Mouse (Mus musculus) intestine, embryonic 14.5 days (tissue): ENCODE measurements around the gene Cbarp. TPM values are rescaled to one million over a fixed set of nuclear protein-coding genes. Genes with fewer than 3 reads are reported as not detected.

Experiments used
- ATAC-seq: fragments of 200-750 bp; cut with Nextera tagmentation; replicated peaks from 2 replicates; pipeline ENCODE4 v1.8.0; 2017; ENCODE audit warnings: low read depth, moderate number of reproducible peaks, moderate TSS enrichment, moderate library complexity; ENCODE audit not compliant: low FRiP score, low TSS enrichment
- DNase-seq: peaks from one replicate; pipeline ENCODE4 v3.0.0-alpha.2; 2018; ENCODE audit warnings: low spot score
- H3K27ac ChIP-seq: fragments of 300-500 bp; sonication (generic); 2 replicates; pipeline ENCODE4 v1.5.1; 2014; ENCODE audit warnings: low read depth, mild to moderate bottlenecking, control low read depth
- H3K27me3 ChIP-seq: fragments of 300-500 bp; sonication (generic); replicated peaks from 2 replicates; pipeline ENCODE4 v1.6.1; 2014; ENCODE audit warnings: low read length, control low read depth; ENCODE audit not compliant: control insufficient read depth, insufficient read depth
- H3K36me3 ChIP-seq: fragments of 300-500 bp; sonication (generic); 2 replicates; pipeline ENCODE4 v1.6.1; 2014; ENCODE audit warnings: low read length, control low read depth; ENCODE audit not compliant: control insufficient read depth, insufficient read depth
- H3K4me1 ChIP-seq: fragments of 300-500 bp; sonication (generic); replicated peaks from 2 replicates; pipeline ENCODE4 v1.6.1; 2014; ENCODE audit warnings: low read length, control low read depth, mixed read lengths; ENCODE audit not compliant: control insufficient read depth, insufficient read depth
- H3K4me2 ChIP-seq: fragments of 300-500 bp; sonication (generic); 2 replicates; pipeline ENCODE4 v1.6.1; 2014; ENCODE audit warnings: low read length
- H3K4me3 ChIP-seq: fragments of 300-500 bp; sonication (generic); 2 replicates; pipeline ENCODE4 v1.5.1; 2014; ENCODE audit warnings: low read depth, low read length, control low read depth, mixed read lengths
- H3K9ac ChIP-seq: fragments of 300-500 bp; sonication (generic); 2 replicates; pipeline ENCODE4 v1.6.1; 2014; ENCODE audit warnings: mild to moderate bottlenecking, low read length
- H3K9me3 ChIP-seq: fragments of 300-500 bp; sonication (generic); 2 replicates; pipeline ENCODE4 v1.6.1; 2016; ENCODE audit warnings: low read length, control low read depth; ENCODE audit not compliant: control insufficient read depth
- WGBS: fragments of 180-500 bp; shearing (Covaris S2); extraction: QIAGEN DNeasy Blood & Tissue Kit; methylation state at CpG from one replicate; pipeline ENCODE4 v1.1.7; 2014; 5-methylcytosine and 5-hydroxymethylcytosine counted together
- polyA plus RNA-seq: library from polyadenylated mRNA; unstranded; fragments of >200 nt; fragmentation: Nextera tagmentation; extraction: Ambion mirVana; gene quantifications from 2 replicates; pipeline ENCODE4 v1.2.1, GENCODE M21; 2014

Cbarp gene
- polyA plus RNA-seq, 1 experiment from 2014 or later, result 8.5 TPM

- Histone ChIP-seq H3K4me3 (no peak overlapping the region), H3K4me2 (no peak overlapping the region), H3K9me3 (no peaks in the 10 kb centered on the region), H3K36me3 (peaks cover 61% of the 10 kb centered on the region), H3K27me3 (peaks cover 25% of the 10 kb centered on the region), H3K4me1 (peaks cover 33% of the 10 kb centered on the region), H3K9ac (no peak overlapping the region), H3K27ac (no peak overlapping the region)
- 75% methylated on average over 8 of the region's 8 CpGs for WGBS
- ATAC-seq (no peak), DNase-seq (no peak)
Observed at GRCm38 (mm10) chr10:80133226-80133849, 7.3 kb downstream of the Cbarp start.

- DNase-seq (no peak), ATAC-seq (no peak)
- peaks cover 15% of the 10 kb centered on the region for H3K27me3 ChIP-seq
- 44% methylated on average over 27 of the region's 27 CpGs for WGBS
- no peak overlapping the region; the same call in 1 of the 2 replicates for H3K9ac ChIP-seq
- no peak overlapping the region for H3K4me3 ChIP-seq
- H3K4me1 ChIP-seq, result peaks cover 19% of the 10 kb centered on the region
- H3K4me2 ChIP-seq, result peak overlapping the region; percentile 31
- H3K27ac ChIP-seq, result no peak overlapping the region
- H3K36me3 ChIP-seq, result peaks cover 75% of the 10 kb centered on the region
- no peaks in the 10 kb centered on the region for H3K9me3 ChIP-seq
Observed at GRCm38 (mm10) chr10:80131952-80132350, 8.7 kb downstream of the Cbarp start.

- Histone ChIP-seq H3K36me3 (peaks cover 80% of the 10 kb centered on the region), H3K9me3 (no peaks in the 10 kb centered on the region), H3K4me2 (peak overlapping the region; percentile 31), H3K27ac (no peak overlapping the region), H3K4me3 (no peak overlapping the region), H3K9ac (no peak overlapping the region; the same call in 1 of the 2 replicates), H3K27me3 (peaks cover 10% of the 10 kb centered on the region), H3K4me1 (peaks cover 14% of the 10 kb centered on the region; the same call in 1 of the 2 replicates)
- DNase-seq, result peak; percentile 74
- 18% methylated on average over 55 of the region's 55 CpGs for WGBS
- no peak; the same call in 1 of the 2 replicates for ATAC-seq
Observed at GRCm38 (mm10) chr10:80131316-80131951, 9.2 kb downstream of the Cbarp start.

GRCm38 (mm10) chr10:80130403-80131031 is 10.1 kb downstream of the Cbarp start:
- Histone ChIP-seq H3K4me1 (peaks cover 13% of the 10 kb centered on the region; the same call in 1 of the 2 replicates), H3K36me3 (peaks cover 84% of the 10 kb centered on the region), H3K9me3 (no peaks in the 10 kb centered on the region), H3K27me3 (peaks cover under 1% of the 10 kb centered on the region; the same call in 1 of the 2 replicates), H3K4me3 (no peak overlapping the region), H3K9ac (no peak overlapping the region), H3K27ac (no peak overlapping the region; the same call in 1 of the 2 replicates), H3K4me2 (no peak overlapping the region)
- DNase-seq, result peak; percentile 77
- 59% methylated on average over 18 of the region's 18 CpGs for WGBS
- ATAC-seq, result peak; percentile 32

GRCm38 (mm10) chr10:80129846-80130245 is 10.8 kb downstream of the Cbarp start:
- H3K27ac ChIP-seq, result no peak overlapping the region
- ATAC-seq (no peak), DNase-seq (no peak)
- H3K27me3 ChIP-seq, result no peaks in the 10 kb centered on the region
- H3K4me2 ChIP-seq, result no peak overlapping the region
- no peak overlapping the region for H3K9ac ChIP-seq
- H3K4me1 ChIP-seq, result peaks cover 13% of the 10 kb centered on the region; the same call in 1 of the 2 replicates
- no peaks in the 10 kb centered on the region for H3K9me3 ChIP-seq
- peaks cover 90% of the 10 kb centered on the region for H3K36me3 ChIP-seq
- H3K4me3 ChIP-seq, result no peak overlapping the region
- WGBS, result 91% methylated on average over 9 of the region's 9 CpGs

- no peak for DNase-seq
- 93% methylated on average over 8 of the region's 8 CpGs for WGBS
- H3K9me3 ChIP-seq, result no peaks in the 10 kb centered on the region
- H3K27me3 ChIP-seq, result no peaks in the 10 kb centered on the region
- peaks cover 84% of the 10 kb centered on the region for H3K36me3 ChIP-seq
- H3K4me1 ChIP-seq, result peaks cover 13% of the 10 kb centered on the region; the same call in 1 of the 2 replicates
- H3K27ac ChIP-seq, result no peak overlapping the region
- no peak overlapping the region for H3K9ac ChIP-seq
- H3K4me2 ChIP-seq, result no peak overlapping the region
- H3K4me3 ChIP-seq, result no peak overlapping the region
- no peak for ATAC-seq
Observed at GRCm38 (mm10) chr10:80127920-80128319, 12.7 kb downstream of the Cbarp start.

GRCm38 (mm10) chr10:80123932-80124562 is 16.6 kb downstream of the Cbarp start:
- Histone ChIP-seq H3K4me2 (no peak overlapping the region), H3K27me3 (no peaks in the 10 kb centered on the region)
- no peak for DNase-seq

GRCm38 (mm10) chr10:80121639-80122038 is 19.0 kb downstream of the Cbarp start:
- Histone ChIP-seq H3K4me3 (no peak overlapping the region), H3K36me3 (peaks cover 52% of the 10 kb centered on the region), H3K27ac (no peak overlapping the region), H3K9me3 (no peaks in the 10 kb centered on the region), H3K9ac (no peak overlapping the region), H3K27me3 (no peaks in the 10 kb centered on the region), H3K4me2 (no peak overlapping the region), H3K4me1 (peaks cover 21% of the 10 kb centered on the region)
- ATAC-seq (no peak), DNase-seq (no peak)
- WGBS, result 83% methylated on average over 2 of the region's 2 CpGs

More at GRCm38 (mm10) chr10:80123932-80124562, 16.6 kb downstream of the Cbarp start:
- ATAC-seq, result no peak
- WGBS, result 90% methylated on average over 9 of the region's 9 CpGs
- H3K27ac ChIP-seq, result no peak overlapping the region
- no peaks in the 10 kb centered on the region for H3K9me3 ChIP-seq
- H3K4me3 ChIP-seq, result no peak overlapping the region
- no peak overlapping the region for H3K9ac ChIP-seq
- H3K36me3 ChIP-seq, result peaks cover 67% of the 10 kb centered on the region
- H3K4me1 ChIP-seq, result 0 out of 2 replicates have a peak, but pooled peaks cover 2% of the 10 kb centered on the region
